Mouse (Mus musculus) erythroblast, adult 5-6 weeks (primary cell): ENCODE results near the gene Gm8653. TPM values are rescaled to one million over a fixed set of nuclear protein-coding genes. Genes with fewer than 3 reads are reported as not detected.
"Not testable (repeated sequence)": the region's sequence is repeated elsewhere in the genome, so short reads cannot be mapped to it uniquely, and the experiment has no call there.

ENCODE experiments used
- ATAC-seq: replicated peaks from 2 replicates; pipeline ENCODE4 v1.8.0; 2016; ENCODE audit warnings: moderate number of reproducible peaks, mild to moderate bottlenecking, moderate TSS enrichment, inconsistent platforms; ENCODE audit not compliant: poor library complexity, low FRiP score, severe bottlenecking
- total RNA-seq, 2 experiments: library from RNA; stranded (forward) in 1 of 2; stranded (reverse) in 1 of 2; fragments of 150-400 nt in 1 of 2; fragments of 200-764, 138-1000 nt in 1 of 2; gene quantifications; 2 replicates each; pipeline versions ENCODE4 v1.2.3 to v1.2.4; 2015 to 2017; ENCODE audit warnings: low replicate concordance in 2 of 2

Gene Gm8653
- total RNA-seq (2015; ENCODE audit: low replicate concordance) = not detected in 2 replicates
- not detected in 2 replicates for total RNA-seq (2017; ENCODE audit: low replicate concordance)

DNA sequence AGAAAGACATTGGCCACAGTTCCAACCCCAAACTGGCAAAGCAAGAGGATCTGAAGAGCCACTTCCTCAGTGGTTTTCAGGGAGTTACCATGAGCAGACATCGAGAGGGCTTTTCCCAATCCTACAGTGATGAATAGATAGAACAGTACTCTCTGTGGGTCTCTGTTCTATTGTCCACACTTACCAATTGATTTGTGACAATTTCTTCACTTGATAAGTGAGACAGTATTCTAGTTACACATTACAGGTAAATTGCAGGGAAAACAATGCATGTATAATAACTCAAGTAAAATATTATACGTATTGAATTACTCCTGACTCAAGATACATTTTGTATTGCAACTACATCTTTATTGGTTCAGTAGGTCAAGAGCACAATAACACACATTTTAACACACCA is at the start of gene Gm8653:
Gene Gm8653 (minus strand): TSS at position 101 of the 400 bp plus-strand sequence.
- not testable (repeated sequence) for ATAC-seq

DNA sequence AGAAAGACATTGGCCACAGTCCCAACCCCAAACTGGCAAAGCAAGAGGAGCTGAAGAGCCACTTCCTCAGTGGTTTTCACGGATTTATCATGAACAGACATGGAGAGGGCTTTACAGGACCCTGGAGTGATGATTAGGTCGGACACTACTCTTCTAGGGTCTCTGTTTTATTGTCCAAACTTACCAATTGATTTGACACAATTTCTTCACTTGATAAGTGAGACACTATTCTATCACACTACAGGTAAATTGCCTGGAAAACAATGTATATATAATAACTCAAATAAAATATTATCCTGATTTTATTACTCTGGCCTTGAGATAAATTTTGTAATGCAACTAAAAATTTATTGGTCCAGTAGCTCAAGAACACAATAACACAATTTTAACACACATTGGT is 28.3 kb upstream of the Gm8653 start, which contains the start of gene Gm8453:
Gene Gm8453 (minus strand): TSS at position 101 of the 400 bp plus-strand sequence.
- not testable (repeated sequence) for ATAC-seq

DNA sequence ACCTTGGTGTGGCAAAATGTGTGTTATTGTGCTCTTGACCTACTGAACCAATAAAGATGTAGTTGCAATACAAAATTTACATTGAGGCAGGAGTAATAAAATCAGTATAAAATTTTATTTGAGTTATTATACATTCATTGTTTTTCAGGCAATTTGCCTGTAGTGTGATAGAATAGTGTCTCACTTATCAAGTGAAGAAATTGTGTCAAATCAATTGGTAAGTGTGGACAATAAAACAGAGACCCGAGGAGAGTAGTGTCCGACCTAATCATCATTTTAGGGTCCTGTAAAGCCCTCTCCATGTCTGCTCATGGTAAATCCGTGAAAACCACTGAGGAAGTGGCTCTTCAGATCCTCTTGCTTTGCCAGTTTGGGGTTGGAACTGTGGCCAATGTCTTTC is 12.0 kb downstream of the Gm8653 start, which contains the start of gene Vmn1r143:
Gene Vmn1r143 (plus strand): TSS at position 301 of the 400 bp plus-strand sequence.
- ATAC-seq = not testable (repeated sequence)

DNA sequence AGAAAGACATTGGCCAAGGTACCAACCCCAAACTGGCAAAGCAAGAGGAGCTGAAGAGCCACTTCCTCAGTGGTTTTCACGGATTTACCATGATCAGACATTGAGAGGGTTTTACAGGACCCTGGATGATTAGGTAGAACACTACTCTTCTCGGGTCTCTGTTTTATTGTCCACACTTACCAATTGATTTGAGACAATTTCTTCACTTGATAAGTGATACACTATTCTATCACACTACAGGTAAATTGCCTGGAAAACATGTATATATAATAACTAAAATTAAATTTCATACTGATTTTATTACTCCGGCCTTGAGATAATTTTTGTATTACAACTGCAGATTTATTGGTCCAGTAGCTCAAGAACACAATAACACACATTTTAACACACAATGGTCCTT is 37.1 kb downstream of the Gm8653 start, which contains the start of gene Vmn1r142:
Gene Vmn1r142 (minus strand): TSS at position 101 of the 400 bp plus-strand sequence.
- not testable (repeated sequence) for ATAC-seq

Other genes starting within 250 kb of the Gm8653 start
- gene Vmn1r137, start 206.7 kb downstream of the Gm8653 start, total RNA-seq (2015; ENCODE audit: low replicate concordance) = not detected in 2 replicates
- gene Vmn1r137, start 206.7 kb downstream of the Gm8653 start, total RNA-seq (2017; ENCODE audit: low replicate concordance) = not detected in 2 replicates
- not detected in 2 replicates for gene Vmn1r138, start 172.4 kb downstream of the Gm8653 start, total RNA-seq (2015; ENCODE audit: low replicate concordance)
- gene Vmn1r138, start 172.4 kb downstream of the Gm8653 start, total RNA-seq (2017; ENCODE audit: low replicate concordance) = not detected in 2 replicates
- not detected in 2 replicates for gene Gm6176, start 145.0 kb downstream of the Gm8653 start, total RNA-seq (2015; ENCODE audit: low replicate concordance)
- gene Gm6176, start 145.0 kb downstream of the Gm8653 start, total RNA-seq (2017; ENCODE audit: low replicate concordance) = not detected in 2 replicates
- not detected in 2 replicates for gene Vmn1r139, start 132.2 kb downstream of the Gm8653 start, total RNA-seq (2015; ENCODE audit: low replicate concordance)
- not detected in 2 replicates for gene Vmn1r139, start 132.2 kb downstream of the Gm8653 start, total RNA-seq (2017; ENCODE audit: low replicate concordance)
- not detected in 2 replicates for gene Gm16451, start 83.0 kb downstream of the Gm8653 start, total RNA-seq (2015; ENCODE audit: low replicate concordance)
- gene Gm16451, start 83.0 kb downstream of the Gm8653 start, total RNA-seq (2017; ENCODE audit: low replicate concordance) = not detected in 2 replicates
- not detected in 2 replicates for gene Gm10666, start 66.5 kb downstream of the Gm8653 start, total RNA-seq (2015; ENCODE audit: low replicate concordance)
- not detected in 2 replicates for gene Gm10666, start 66.5 kb downstream of the Gm8653 start, total RNA-seq (2017; ENCODE audit: low replicate concordance)
- gene Vmn1r142, start 37.2 kb downstream of the Gm8653 start, total RNA-seq (2015; ENCODE audit: low replicate concordance) = not detected in 2 replicates
- gene Vmn1r142, start 37.2 kb downstream of the Gm8653 start, total RNA-seq (2017; ENCODE audit: low replicate concordance) = not detected in 2 replicates
- gene Vmn1r143, start 11.9 kb downstream of the Gm8653 start, total RNA-seq (2015; ENCODE audit: low replicate concordance) = not detected in 2 replicates
- gene Vmn1r143, start 11.9 kb downstream of the Gm8653 start, total RNA-seq (2017; ENCODE audit: low replicate concordance) = not detected in 2 replicates
- gene Gm8453, start 28.2 kb upstream of the Gm8653 start, total RNA-seq (2015; ENCODE audit: low replicate concordance) = not detected in 2 replicates
- not detected in 2 replicates for gene Gm8453, start 28.2 kb upstream of the Gm8653 start, total RNA-seq (2017; ENCODE audit: low replicate concordance)
- not detected in 2 replicates for gene Gm4187, start 128.5 kb upstream of the Gm8653 start, total RNA-seq (2015; ENCODE audit: low replicate concordance)
- not detected in 2 replicates for gene Gm4187, start 128.5 kb upstream of the Gm8653 start, total RNA-seq (2017; ENCODE audit: low replicate concordance)
- not detected in 2 replicates for gene Gm8660, start 169.8 kb upstream of the Gm8653 start, total RNA-seq (2015; ENCODE audit: low replicate concordance)
- not detected in 2 replicates for gene Gm8660, start 169.8 kb upstream of the Gm8653 start, total RNA-seq (2017; ENCODE audit: low replicate concordance)
- not detected in 2 replicates for gene Vmn1r148, start 212.3 kb upstream of the Gm8653 start, total RNA-seq (2015; ENCODE audit: low replicate concordance)
- not detected in 2 replicates for gene Vmn1r148, start 212.3 kb upstream of the Gm8653 start, total RNA-seq (2017; ENCODE audit: low replicate concordance)
- not detected in 2 replicates for gene Vmn1r149, start 237.0 kb upstream of the Gm8653 start, total RNA-seq (2015; ENCODE audit: low replicate concordance)
- not detected in 2 replicates for gene Vmn1r149, start 237.0 kb upstream of the Gm8653 start, total RNA-seq (2017; ENCODE audit: low replicate concordance)